Mouse (Mus musculus) neural tube, embryonic 13.5 days (tissue): ENCODE data around the gene Fbxw2. TPM values are rescaled to one million over a fixed set of nuclear protein-coding genes. Genes with fewer than 3 reads are reported as not detected.
A peak's percentile ranks its signal among the peaks of the same experiment; 100 is the strongest.
"Not testable (repeated sequence)": the region's sequence is repeated elsewhere in the genome, so short reads cannot be mapped to it uniquely, and the experiment has no call there.

Experiments
- ATAC-seq: fragments of 200-750 bp; cut with Nextera tagmentation; 2 replicates; pipeline ENCODE4 v1.8.0; 2017; ENCODE audit warnings: low read depth, mild to moderate bottlenecking, moderate TSS enrichment, moderate library complexity
- H3K27ac ChIP-seq: fragments of 300-500 bp; sonication (generic); replicated peaks from 2 replicates; pipeline ENCODE4 v1.5.1; 2015; ENCODE audit warnings: moderate library complexity, mild to moderate bottlenecking, inconsistent platforms
- H3K27me3 ChIP-seq: fragments of 300-500 bp; sonication (generic); 2 replicates; pipeline ENCODE4 v1.6.1; 2015; ENCODE audit warnings: mild to moderate bottlenecking, inconsistent platforms
- H3K36me3 ChIP-seq: fragments of 300-500 bp; sonication (generic); 2 replicates; pipeline ENCODE4 v1.6.1; 2015; ENCODE audit warnings: mild to moderate bottlenecking, inconsistent platforms
- H3K4me1 ChIP-seq: fragments of 300-500 bp; sonication (generic); replicated peaks from 2 replicates; pipeline ENCODE4 v1.6.1; 2015; ENCODE audit warnings: inconsistent platforms
- H3K4me2 ChIP-seq: fragments of 300-500 bp; sonication (generic); 2 replicates; pipeline ENCODE4 v1.6.1; 2015; ENCODE audit warnings: inconsistent platforms, mild to moderate bottlenecking, moderate library complexity
- H3K4me3 ChIP-seq: fragments of 300-500 bp; sonication (generic); 2 replicates; pipeline ENCODE4 v1.5.1; 2015; ENCODE audit warnings: mild to moderate bottlenecking, inconsistent platforms
- H3K9ac ChIP-seq: fragments of 300-500 bp; sonication (generic); 2 replicates; pipeline ENCODE4 v1.6.1; 2015; ENCODE audit warnings: moderate library complexity, mild to moderate bottlenecking, inconsistent platforms
- H3K9me3 ChIP-seq: fragments of 300-500 bp; sonication (generic); 2 replicates; pipeline ENCODE4 v1.6.1; 2016; ENCODE audit warnings: inconsistent platforms
- WGBS: fragments of 180-500 bp; shearing (Covaris S2); methylation state at CpG from one replicate; pipeline ENCODE4 v1.1.7; 2015; 5-methylcytosine and 5-hydroxymethylcytosine counted together
- polyA plus RNA-seq: library from polyadenylated mRNA; unstranded; fragments of >200 nt; fragmentation: Nextera tagmentation; extraction: Ambion mirVana; gene quantifications from 2 replicates; pipeline ENCODE4 v1.2.1, GENCODE M21; 2015

Gene Fbxw2
- 76.6 and 80.1 TPM in 2 replicates for polyA plus RNA-seq

DNA sequence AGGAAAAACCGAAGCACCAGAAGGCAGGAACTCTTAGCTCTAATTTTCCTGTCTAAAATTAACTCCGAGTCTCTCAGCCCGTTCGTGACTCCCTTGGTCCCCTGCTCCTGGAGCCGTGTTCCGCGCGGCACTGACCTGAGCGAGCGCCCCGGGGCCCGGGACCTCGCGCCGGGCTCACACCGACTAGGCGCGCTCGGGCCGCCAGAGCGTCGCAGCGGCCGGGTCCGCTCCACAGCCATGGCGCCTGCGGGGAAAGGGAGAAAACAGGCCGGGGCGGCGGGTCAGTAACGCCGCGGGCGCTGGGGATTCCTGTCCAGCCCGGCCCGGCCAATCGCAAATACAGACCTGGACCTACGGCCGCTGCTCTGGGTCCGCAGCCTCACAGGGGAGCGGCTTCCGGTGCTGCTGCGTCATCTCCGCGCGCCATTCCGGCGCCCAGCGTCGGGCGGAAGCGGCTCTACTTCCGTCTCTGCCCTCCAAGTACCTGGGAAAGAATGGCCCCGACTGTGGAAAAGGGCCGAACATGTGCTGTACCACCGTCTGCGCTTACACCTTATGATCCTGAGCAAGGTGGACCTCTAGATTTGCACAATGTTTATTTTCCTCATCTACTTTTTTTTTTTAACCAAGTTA lies at the start of gene Fbxw2:
Fbxw2 (minus strand) TSS at position 485 of the 633 bp plus-strand sequence.
- H3K9ac ChIP-seq = peak within 1 kb of the TSS; percentile 96
- peak within 1 kb of the TSS; percentile 88 for H3K27ac ChIP-seq
- H3K4me2 ChIP-seq = peak within 1 kb of the TSS; percentile 88
- no peaks in the 10 kb centered on the region for H3K9me3 ChIP-seq
- under 1% methylated on average over 55 of the region's 57 CpGs for WGBS
- H3K4me1 ChIP-seq = peaks cover 27% of the 10 kb centered on the region
- H3K27me3 ChIP-seq = peaks cover 4% of the 10 kb centered on the region; the same call in 1 of the 2 replicates
- H3K36me3 ChIP-seq = peaks cover 14% of the 10 kb centered on the region
- peak within 1 kb of the TSS; percentile 98 for H3K4me3 ChIP-seq
- ATAC-seq = peak; percentile 97

DNA sequence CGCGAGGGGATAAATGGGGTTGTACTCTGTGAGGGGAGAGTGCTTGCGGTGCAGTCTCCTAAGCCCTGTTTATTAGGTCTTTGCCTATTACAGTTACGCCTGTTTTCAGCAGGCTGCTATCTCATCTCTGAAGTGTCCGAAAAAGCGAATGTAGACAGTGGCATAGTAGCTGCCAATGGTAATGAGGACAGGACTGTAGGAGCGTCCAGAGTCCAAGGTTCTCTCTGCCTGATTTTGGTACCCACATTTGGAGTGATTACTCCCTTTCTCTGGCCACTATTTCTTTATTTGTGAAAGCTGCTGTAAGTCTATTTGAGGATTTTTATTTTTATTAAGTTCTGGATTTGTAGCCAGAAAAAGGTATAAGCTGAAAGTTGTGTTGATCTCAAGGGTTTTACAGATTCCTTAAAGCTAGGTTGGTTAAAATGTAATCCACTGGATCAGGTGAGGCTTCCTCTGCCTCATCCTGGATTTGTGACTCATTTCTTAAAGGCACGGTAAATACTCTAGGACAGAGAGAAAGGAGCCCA lies 48.8 kb upstream of the Fbxw2 start, which contains the start of gene Psmd5:
Psmd5 (minus strand) TSS at position 153 of the 530 bp plus-strand sequence.
- WGBS = 13% methylated on average over 8 of the region's 8 CpGs
- Histone ChIP-seq H3K36me3 (no peaks in the 10 kb centered on the region), H3K4me1 (peaks cover 16% of the 10 kb centered on the region), H3K9ac (peak within 1 kb of the TSS; percentile 31), H3K27me3 (peaks cover 41% of the 10 kb centered on the region), H3K9me3 (no peaks in the 10 kb centered on the region), H3K27ac (no peak within 1 kb of the TSS), H3K4me3 (no peak within 1 kb of the TSS; the same call in 1 of the 2 replicates), H3K4me2 (peak within 1 kb of the TSS; percentile 38)
- ATAC-seq = no peak

DNA sequence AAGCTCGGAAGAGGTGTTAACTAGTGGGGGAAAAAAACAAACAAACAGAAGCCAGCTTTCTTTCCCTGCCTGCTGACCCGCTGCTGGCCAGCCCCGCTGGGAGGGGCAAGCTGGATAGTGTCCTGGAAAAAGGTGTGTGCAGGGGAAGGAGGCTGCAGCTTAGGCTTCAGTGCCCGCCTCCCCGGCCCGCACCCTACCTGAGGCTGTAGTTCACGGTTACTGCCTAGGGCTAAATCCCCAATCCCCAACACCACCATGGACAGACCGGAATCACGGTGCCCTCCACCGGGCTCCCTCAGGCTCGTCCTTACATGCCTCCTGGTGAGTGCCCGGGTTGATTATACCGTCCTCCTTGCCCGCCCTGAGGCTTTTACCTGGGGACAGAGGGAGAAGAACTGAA lies 48.2 kb upstream of the Fbxw2 start, which contains the start of gene Cutal:
Cutal (plus strand) TSS at position 126 of the 400 bp plus-strand sequence.
- Histone ChIP-seq H3K9ac (peak within 1 kb of the TSS; percentile 31), H3K36me3 (no peaks in the 10 kb centered on the region)

DNA sequence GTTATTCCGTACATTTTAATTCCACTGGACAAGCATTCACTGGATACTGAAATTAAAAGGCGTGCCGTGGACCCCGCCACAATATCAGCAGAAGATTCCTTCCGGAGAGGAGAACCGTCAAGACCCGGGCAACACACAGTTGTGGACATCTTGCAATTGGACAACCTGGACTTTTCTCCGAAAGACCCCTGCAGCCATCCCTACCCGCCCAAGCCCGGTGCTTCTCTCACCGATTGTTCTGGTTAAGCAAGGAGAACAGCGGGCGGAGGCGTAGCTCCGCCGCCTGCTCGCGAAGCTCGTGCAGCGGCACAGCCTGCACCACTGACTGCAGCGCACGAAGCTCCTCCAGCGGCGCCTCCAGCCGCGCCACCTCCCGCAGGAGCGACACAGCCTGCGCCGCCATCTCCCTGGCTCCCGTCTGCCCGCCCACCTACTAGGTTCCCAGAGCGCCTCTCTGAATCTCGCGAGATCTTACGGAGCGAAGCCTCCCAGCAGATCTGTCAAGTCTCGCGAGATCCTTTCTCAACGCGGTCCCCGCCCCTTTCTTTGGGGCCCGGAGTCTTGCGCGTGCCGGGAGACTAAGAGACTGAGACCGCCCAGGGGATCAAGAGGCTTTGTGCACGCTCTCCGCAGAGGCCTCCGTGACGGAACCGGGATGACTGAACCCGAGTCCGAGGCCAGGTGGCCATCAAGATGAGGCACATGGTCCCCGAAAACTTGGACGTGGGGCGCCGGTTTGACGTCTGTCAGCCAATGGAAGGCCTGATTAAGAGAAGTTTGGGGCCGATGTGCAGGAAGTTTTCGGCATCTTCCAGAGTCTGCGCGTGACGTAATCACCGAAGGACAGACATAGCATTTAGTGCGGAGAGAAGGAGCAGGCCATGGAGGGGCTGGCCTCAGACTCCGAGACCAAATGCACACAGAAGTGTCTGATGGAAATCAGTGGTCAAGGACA lies 44.7 kb upstream of the Fbxw2 start:
- Histone ChIP-seq H3K4me1 (peaks cover 45% of the 10 kb centered on the region), H3K4me3 (peak overlapping the region; percentile 88), H3K9me3 (no peaks in the 10 kb centered on the region), H3K36me3 (peaks cover 6% of the 10 kb centered on the region; the same call in 1 of the 2 replicates), H3K9ac (peak overlapping the region; percentile 93), H3K27me3 (peaks cover 26% of the 10 kb centered on the region), H3K4me2 (peak overlapping the region; percentile 78), H3K27ac (peak overlapping the region; percentile 93)
- under 1% methylated on average over 67 of the region's 67 CpGs for WGBS
- peak; percentile 98 for ATAC-seq

More for the DNA sequence above, 48.2 kb upstream of the Fbxw2 start, which contains the start of gene Cutal:
- H3K4me3 ChIP-seq = no peak within 1 kb of the TSS; the same call in 1 of the 2 replicates
- peaks cover 41% of the 10 kb centered on the region for H3K27me3 ChIP-seq
- 2% methylated on average over 14 of the region's 14 CpGs for WGBS
- H3K27ac ChIP-seq = no peak within 1 kb of the TSS
- peak within 1 kb of the TSS; percentile 38 for H3K4me2 ChIP-seq
- no peak for ATAC-seq
- H3K4me1 ChIP-seq = peaks cover 22% of the 10 kb centered on the region
- H3K9me3 ChIP-seq = no peaks in the 10 kb centered on the region

DNA sequence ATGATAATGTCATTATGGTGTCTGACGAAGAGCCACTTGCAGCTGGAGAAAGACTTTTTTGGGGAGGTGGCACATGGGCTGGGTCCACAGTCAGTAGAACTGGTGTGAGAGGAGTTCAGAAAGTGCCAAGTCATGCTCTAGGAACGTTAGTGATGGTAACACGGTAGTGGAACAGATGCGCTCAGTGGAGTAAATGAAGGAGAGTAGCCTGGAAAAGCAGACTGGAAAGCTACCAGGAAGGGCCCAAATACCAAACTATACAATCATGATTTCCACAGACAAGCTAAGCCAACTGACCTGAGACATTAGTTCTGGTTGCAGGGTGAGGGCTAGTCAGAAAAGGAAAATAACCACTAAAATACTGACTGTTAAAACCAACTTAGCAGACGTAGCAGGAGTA lies 43.6 kb upstream of the Fbxw2 start:
- ATAC-seq = no peak
- WGBS = 47% methylated on average over 5 of the region's 5 CpGs

DNA sequence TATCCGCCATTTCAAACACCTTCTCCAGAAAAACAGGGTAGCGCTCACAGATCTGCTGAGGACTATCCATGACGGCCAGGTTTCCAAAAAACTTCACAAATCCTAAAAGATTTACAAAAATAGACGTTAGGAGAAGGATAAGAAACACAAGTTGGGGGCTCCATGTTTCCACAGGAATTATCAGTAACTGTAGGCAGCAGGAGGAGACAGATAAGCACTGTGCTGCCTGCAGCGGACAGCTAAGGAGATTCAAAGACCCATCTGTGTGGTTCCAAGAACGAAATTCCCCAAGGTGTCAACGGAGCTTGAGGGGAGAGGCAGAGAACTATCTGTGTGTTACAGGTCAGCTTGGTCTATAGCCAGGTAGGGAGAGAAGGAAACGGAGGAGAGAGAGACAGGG lies 31.6 kb upstream of the Fbxw2 start:
- no peak overlapping the region for H3K9ac ChIP-seq
- peaks cover 92% of the 10 kb centered on the region for H3K36me3 ChIP-seq
- no peaks in the 10 kb centered on the region for H3K4me1 ChIP-seq
- no peak for ATAC-seq
- H3K4me2 ChIP-seq = no peak overlapping the region
- no peak overlapping the region for H3K27ac ChIP-seq
- H3K4me3 ChIP-seq = no peak overlapping the region
- H3K27me3 ChIP-seq = no peaks in the 10 kb centered on the region
- no peaks in the 10 kb centered on the region for H3K9me3 ChIP-seq
- WGBS = 93% methylated on average over 8 of the region's 8 CpGs

More for the DNA sequence above, 43.6 kb upstream of the Fbxw2 start:
- H3K9me3 ChIP-seq = no peaks in the 10 kb centered on the region
- peaks cover 45% of the 10 kb centered on the region for H3K4me1 ChIP-seq
- H3K27me3 ChIP-seq = peaks cover 19% of the 10 kb centered on the region
- peak overlapping the region; percentile 78 for H3K4me2 ChIP-seq
- H3K9ac ChIP-seq = peak overlapping the region; percentile 93
- peak overlapping the region; percentile 88 for H3K4me3 ChIP-seq
- H3K27ac ChIP-seq = no peak overlapping the region
- peaks cover 17% of the 10 kb centered on the region for H3K36me3 ChIP-seq

DNA sequence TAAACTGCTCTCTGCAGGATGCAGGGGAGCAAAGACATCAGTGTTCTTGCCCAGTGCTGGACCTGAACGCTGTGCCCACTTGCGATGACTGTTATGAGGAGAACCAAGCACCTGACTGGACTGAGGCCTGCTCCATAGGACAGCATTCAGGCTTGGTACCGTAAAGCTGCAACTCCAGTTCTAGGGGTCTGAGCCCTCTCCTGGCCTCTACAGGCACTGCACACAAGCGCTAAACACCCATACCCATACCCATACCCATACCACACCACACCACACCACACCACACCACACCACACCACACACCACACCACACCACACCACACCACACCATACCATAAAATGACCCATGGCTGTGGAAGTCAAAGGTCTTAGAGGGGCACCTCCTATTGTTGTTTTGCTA lies 29.2 kb upstream of the Fbxw2 start:
- ATAC-seq = no peak
- Histone ChIP-seq H3K4me3 (no peak overlapping the region), H3K27me3 (no peaks in the 10 kb centered on the region)

DNA sequence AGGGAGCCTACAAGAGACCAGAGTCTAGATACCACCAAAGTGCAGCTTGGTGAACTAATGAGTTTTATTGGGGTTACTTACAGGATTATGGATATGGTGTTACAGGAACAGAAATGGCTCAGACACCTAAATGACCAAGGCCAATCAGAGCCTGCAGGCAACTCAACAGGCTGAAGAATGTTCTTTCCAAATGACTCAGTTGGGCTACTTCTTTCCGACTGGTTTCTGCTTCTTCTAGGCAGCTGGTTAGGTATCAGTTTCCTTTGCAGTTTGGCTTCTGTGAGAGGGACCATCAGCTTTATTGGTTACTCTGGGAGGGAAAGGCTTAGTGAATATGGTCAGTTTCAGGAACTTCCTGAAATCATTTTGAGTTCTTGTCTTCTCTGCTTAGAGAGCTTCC lies 21.6 kb upstream of the Fbxw2 start:
- ATAC-seq = no peak

More for the DNA sequence above, 29.2 kb upstream of the Fbxw2 start:
- H3K9me3 ChIP-seq = no peaks in the 10 kb centered on the region
- WGBS = 96% methylated on average over 4 of the region's 4 CpGs
- H3K36me3 ChIP-seq = peaks cover 97% of the 10 kb centered on the region
- H3K4me2 ChIP-seq = no peak overlapping the region
- no peak overlapping the region for H3K27ac ChIP-seq
- no peaks in the 10 kb centered on the region for H3K4me1 ChIP-seq
- H3K9ac ChIP-seq = no peak overlapping the region

DNA sequence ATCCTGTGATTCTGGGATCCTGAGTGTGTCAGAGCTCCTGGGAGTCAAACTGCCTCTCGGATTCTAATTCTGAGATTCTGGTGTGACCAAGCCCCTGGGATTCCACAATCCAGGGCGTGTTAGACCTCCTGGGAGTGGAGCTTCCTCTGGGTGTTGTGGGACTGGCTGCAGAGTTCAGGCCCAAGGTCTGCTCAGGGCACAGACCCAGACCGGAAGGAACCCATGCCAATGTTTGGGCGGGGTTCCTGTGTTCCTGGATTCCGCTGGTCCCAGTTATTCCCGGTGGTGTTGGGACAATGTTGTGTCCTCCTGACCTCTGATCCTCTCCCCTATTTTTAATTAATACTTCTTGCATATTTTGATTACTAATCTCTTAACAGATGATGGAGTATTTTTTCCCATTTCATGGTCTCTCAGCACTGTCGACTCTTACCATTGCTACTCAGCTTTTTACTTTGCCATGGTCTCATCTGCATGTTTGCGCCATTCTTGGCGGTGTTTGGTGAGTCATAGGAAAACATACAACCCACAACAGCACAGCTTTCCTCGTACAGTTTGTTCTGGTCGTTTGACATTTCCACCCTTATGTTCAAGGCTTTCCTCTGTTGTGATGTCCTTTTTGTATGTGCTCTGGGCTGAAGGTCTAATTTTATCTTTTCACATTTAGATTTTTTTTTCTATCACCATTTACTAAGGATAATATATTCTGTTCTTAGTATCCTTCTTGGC lies 17.3 kb upstream of the Fbxw2 start:
- H3K4me3 ChIP-seq = no peak overlapping the region
- H3K4me1 ChIP-seq = no peaks in the 10 kb centered on the region
- no peak for ATAC-seq
- no peak overlapping the region for H3K27ac ChIP-seq
- 86% methylated on average over 11 of the region's 11 CpGs for WGBS
- H3K9me3 ChIP-seq = no peaks in the 10 kb centered on the region
- H3K36me3 ChIP-seq = no peaks in the 10 kb centered on the region
- H3K4me2 ChIP-seq = no peak overlapping the region
- no peaks in the 10 kb centered on the region; the same call in 1 of the 2 replicates for H3K27me3 ChIP-seq
- no peak overlapping the region for H3K9ac ChIP-seq

More for the DNA sequence above, 21.6 kb upstream of the Fbxw2 start:
- Histone ChIP-seq H3K27ac (no peak overlapping the region), H3K4me3 (no peak overlapping the region), H3K27me3 (no peaks in the 10 kb centered on the region), H3K4me1 (no peaks in the 10 kb centered on the region), H3K9me3 (no peaks in the 10 kb centered on the region), H3K4me2 (no peak overlapping the region), H3K9ac (no peak overlapping the region), H3K36me3 (peaks cover 39% of the 10 kb centered on the region)
- 88% methylated on average over 1 of the region's 1 CpGs for WGBS

DNA sequence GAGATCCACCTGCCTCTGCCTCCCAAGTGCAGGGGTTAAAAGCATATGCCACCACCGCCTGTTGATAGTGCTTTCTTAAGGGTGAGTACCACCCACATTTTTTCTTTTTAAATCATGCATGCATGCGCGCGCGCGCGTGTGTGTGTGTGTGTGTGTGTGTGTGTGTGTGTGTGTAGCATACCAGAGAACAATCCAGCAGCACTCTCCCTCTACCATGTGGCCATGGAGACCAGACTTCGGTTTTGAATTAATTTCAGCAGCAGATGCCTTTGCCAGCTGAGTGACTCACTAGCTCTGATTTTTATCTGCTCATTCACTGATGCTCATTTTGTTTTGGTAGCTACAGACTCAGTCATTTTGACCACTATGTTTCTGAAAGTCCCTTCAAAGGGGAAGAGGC lies 15.6 kb upstream of the Fbxw2 start:
- no peaks in the 10 kb centered on the region for H3K9me3 ChIP-seq
- H3K27ac ChIP-seq = no peak overlapping the region
- no peak overlapping the region for H3K4me2 ChIP-seq
- no peak overlapping the region for H3K4me3 ChIP-seq
- H3K36me3 ChIP-seq = no peaks in the 10 kb centered on the region
- H3K4me1 ChIP-seq = no peaks in the 10 kb centered on the region
- peaks cover 8% of the 10 kb centered on the region for H3K27me3 ChIP-seq
- H3K9ac ChIP-seq = no peak overlapping the region
- WGBS = 88% methylated on average over 8 of the region's 8 CpGs
- no peak for ATAC-seq

DNA sequence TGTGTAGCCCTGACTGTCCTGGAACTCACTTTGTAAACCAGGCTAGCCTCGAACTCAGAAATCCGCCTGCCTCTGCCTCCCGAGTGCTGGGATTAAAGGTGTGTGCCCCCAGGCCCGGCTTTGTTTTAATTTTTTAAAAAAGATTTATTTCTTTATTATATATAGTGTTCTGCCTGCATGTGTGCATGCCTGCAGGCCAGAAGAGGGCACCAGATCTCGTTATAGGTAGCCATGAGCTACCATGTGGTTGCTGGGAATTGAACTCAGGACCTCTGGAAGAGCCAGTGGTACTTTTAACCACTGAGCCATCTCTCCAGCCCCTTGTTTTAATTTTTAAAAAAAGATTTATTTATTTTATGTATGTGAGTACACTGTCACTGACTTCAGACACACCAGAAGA lies 14.0 kb upstream of the Fbxw2 start:
- not testable (repeated sequence) for ATAC-seq, H3K9me3 ChIP-seq, H3K27ac ChIP-seq, H3K4me1 ChIP-seq, H3K27me3 ChIP-seq, H3K4me2 ChIP-seq, H3K36me3 ChIP-seq, H3K4me3 ChIP-seq, H3K9ac ChIP-seq
- 82% methylated on average over 5 of the region's 5 CpGs for WGBS
